Mouse (Mus musculus) liver (tissue): ENCODE measurements at regions not wholly inside any gene's neighbourhood (a gene's known extent, or its start where the extent isn't known, plus 50 kb on each side); places are given as distances from the start of the nearest gene placed in this dataset.
"Not testable (repeated sequence)": the region's sequence is repeated elsewhere in the genome, so short reads cannot be mapped to it uniquely, and the experiment has no call there.

ENCODE experiments used
- DNase-seq: peaks from one replicate; pipeline ENCODE4 v3.0.0-alpha.2; 2020; ENCODE audit warnings: mixed read lengths

DNA sequence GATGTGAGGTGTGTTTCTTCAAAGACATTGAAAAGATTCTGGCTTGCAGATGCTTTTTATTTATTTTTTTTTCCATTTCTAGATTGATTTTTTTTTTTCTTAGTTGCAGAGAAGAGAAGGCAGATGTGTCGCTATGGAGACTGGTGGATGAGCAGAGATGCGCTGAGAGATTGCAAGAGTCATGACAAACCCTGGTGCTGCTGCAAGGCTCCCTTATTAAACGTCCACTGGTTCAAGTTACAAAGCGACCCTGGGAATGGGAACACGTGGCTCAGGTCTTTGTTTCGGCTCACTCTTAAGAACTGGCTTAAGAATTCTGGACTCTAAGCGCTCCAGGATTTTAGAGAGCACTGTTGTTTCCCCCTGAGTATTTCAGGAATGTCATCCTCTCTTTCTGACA is 403.1 kb downstream of the Med10 start:
- DNase-seq = no peak

DNA sequence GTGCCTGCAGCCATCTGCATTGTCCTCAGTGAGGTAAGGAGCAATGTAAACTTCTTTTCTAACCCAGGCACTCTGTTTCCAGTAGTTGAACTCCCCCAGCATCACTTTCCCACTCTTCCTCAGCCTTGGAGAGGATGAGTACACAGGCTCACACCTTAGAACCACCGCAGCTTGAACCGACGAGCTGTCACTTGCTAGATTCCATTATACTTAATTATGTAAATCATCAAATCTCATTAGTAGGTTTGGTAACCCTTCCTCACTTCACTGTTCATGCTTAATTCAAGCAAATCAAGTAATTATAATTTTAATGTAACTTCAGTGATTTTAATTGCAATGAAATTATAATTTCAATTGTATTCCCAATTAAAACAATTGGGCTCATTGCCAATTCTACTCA is 408.0 kb downstream of the Med10 start:
- no peak for DNase-seq

DNA sequence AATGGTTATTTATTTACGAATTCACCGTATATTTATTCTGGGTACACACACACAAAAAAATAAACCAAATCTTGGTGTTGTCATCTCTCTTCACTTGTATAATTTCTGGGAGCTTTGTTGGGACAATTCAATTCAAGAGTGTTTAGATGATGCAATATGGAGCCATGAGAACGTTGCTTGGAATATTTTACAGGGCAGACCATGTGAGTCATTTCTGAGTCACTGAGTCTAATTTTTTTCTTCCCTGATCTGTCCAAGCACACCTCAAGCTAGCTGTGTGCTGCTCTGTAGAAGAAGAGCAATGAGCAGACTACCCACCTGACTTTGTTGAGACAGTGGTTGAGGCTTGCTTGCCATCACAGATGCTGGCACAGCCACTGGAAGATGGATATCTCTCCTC is 410.8 kb downstream of the Med10 start:
- DNase-seq = no peak

DNA sequence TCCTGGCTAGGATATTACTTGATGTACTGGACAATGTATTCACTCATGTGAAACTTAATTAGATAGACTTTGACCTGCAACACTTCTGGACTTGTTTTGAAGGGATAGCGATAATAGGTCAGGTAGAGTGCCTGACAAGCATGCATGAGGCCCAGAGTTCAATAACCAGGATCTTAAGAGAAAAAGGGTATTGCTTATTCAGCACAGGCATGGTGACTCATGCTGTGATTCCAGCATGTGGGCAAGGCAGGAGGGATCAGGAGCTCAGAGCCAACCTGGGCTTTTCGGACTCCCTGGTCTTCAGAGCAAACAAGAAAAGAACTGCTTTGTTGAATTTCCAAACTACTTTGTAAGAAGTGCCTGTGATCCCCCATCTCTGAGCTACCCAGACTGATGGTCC is 411.4 kb downstream of the Med10 start:
- DNase-seq = no peak

DNA sequence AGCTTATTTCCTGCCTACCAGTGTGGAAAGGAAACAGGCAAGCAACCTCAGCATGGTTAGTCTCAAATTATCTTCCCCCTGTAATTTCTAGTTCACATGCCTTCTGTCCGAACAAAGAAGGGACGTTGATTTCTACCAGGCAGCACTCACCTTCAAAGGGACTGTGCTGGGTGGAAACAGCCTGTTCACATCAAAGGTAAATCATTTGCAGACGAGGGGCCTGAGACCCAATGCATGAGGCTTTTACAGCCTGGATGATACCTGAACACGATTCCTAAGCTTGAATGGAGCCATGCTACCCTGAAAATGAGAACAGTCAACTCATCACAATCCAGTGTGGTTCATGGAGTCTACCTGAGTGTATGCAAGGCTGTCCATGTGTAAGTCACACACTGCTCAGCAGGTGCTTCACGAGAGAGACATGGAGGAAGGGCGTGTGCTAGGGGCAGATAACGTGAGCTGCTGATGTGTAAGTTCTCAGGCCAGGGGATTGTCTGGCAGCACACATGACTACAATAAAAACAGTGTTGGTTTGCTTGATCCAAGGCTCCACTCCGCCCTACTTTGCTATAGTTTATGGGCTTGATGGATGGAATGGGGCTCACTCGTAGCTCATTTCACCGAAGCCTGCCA is 411.9 kb downstream of the Med10 start:
- no peak for DNase-seq

DNA sequence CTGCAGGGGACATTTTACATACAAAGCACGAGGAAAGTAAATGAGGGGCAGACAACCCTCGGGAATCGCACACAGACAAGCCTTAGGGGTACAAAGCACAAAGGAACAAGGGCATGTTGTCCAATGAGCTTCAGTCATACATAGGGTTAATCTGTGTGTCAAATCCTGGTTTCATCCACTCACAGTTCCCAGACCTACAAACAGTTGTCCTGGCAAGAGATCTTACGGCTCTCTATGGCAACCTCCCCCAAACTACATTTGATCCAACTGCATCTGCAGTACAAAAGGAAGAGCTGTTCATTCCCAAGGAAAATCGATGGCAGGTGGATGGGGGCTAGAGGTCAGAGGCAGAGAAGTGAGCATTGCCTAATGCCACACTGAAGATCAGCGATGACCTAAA is 413.9 kb downstream of the Med10 start:
- no peak for DNase-seq

DNA sequence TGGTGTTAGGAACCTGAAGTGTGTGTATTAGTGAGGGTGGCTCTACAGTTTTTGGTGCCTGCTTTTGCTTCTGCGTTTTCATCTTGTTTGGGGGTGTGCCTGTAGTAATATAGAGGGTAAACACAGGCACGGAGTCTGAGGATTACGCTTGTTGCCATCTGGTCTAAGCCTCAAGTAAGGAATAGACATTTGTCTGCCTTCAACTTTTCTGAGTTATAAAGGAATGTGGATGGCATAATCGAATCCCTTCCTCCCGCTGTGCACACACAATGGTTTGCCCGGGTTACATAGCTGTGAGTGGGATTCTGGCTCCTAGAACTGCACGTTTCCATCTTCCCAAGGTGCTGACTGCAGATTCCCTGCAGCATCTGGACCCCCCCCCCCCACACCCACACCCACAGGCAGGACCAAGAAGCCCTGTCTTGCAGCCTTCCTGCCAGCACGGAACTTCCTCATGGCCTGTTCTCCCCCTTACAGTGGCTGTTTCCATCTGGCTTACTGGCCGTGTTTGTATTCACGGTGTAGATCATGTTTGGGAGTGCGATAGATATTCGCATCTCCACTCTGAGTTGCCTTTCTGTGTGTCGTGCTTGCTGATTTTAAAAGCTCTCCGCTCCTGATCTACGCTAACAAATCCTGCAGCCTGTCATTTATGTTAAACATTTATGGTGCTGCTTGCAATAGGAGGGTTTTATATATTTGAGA is 415.4 kb downstream of the Med10 start:
- DNase-seq = no peak

DNA sequence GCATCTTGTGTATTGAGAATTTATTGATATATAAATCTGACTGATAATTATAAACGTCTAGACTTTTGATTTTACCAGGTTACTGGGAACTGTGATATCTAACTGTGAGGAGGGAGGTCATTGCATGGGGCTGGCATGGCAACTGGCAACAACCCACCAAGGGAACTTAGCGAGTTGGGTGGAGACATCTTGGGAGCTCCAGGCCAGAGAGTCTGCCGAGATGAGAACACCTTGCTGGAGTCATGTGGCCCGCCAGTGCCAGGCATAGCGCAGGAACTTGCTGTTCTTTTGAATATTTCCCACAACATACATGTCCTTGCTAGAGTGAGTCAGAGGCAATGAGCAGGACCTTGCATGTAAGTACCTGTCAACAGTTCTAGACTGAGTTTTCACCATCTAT is 413.9 kb downstream of the Ice1 start:
- DNase-seq = no peak

DNA sequence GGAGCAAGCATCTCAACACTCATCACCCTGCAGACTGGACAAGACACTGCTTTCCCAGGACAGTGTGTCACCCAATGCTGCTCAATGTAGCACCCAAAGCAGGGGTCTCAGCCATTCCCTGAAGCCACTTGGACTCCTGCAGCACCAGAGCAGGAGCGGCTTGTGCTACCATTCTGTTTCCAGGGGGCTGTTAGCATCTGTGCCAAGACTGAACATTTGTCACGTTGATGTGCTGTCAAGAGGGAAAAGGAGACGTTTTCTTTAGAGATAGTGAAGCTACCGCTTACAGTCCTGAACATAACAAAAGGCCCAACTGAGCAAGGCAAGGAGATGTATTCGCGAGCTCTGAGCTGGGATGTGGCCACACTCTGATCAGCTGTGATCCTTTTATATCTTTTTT is 410.3 kb downstream of the Ice1 start:
- no peak for DNase-seq

DNA sequence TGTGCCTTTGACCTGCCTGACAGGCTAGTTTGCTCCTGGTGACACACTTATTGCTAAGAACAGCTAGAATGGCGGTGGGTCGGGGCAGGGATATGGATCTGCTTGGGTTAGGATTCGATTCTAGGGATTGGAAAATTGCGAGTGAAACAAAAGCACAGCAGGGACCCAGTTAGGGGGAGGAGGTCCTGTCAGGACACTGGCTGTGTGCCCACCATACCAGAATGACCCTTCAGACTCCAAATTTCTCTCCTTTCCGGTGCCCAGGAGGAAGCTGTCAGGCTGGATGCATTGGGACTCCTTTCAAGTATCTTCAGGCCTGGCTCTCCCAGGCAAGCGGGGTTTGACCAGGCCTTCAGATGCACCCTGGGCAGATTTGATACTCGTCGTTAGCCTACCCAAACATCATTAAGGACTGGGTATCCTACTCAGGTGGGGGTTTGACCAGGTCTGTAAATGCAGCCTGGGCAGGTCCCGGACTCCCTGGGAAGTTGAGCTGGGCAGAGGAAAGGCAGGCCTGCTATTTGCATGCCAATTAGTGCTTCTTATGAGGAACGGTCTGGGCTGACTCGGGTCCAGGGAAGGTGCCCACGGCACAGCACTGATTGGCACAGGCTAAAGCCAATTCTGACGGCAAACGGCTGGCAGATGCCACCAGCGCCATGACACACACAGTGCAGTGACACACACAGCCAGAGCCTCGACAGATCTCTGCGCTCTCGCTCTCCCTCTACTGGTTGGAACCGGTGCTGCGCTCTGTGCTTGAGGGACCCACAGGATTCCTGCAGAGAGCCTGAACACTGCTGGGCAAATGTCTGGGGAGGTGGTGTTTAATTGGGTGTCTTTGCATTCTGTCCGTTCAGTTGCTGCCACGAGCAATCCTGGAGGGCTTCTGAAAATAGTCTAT is 403.3 kb downstream of the Ice1 start:
- DNase-seq = peak; percentile 62

DNA sequence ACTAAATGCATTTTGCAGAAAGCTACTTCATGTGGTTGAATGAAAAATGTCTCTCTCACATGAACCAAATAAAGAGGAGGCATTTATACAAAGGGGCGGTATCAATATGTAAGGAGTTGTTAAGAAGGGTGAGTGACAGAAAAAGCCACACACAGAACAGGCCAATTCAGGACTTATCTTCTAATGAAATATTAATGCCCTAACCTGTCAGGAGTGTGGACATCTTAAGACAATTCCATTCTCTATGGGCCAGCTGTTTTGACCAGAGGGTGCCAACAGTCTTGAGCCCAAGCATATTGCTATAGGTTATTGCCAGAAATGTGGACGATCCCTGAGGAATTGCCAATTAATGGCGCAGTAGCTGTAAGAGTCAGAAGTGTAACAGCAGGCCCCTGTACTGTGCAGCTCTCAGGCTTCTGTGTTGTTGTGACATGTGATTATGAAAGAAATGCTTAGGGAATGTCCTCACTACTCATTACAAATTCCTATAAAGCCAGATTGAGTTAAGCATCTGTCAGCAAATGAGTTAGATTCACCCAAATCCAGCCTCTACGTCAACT is 393.8 kb downstream of the Ice1 start:
- no peak for DNase-seq

DNA sequence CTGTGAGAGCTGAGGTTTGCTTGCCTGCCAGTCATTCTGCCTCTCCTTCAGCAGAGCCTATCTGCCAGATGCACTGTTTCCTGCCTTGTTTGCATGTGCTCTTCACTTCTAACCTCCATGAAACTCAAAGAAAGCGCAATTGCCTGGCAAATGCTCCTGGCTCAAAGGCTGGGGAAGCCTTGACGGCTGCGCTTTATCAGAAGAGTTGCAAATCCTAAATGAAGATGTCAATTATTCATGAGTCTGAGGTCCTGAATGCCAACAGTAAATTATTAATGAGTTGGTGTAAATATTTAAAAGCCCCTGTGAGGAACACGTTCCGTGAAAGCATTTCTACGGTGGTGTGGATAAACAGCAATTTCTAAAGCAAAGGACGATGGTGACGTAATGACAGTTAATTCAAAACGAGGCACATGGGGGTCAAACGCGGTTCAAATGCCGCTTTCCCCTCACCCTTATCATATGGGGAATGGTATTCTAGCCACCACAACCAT is 377.4 kb downstream of the Ice1 start:
- no peak for DNase-seq

DNA sequence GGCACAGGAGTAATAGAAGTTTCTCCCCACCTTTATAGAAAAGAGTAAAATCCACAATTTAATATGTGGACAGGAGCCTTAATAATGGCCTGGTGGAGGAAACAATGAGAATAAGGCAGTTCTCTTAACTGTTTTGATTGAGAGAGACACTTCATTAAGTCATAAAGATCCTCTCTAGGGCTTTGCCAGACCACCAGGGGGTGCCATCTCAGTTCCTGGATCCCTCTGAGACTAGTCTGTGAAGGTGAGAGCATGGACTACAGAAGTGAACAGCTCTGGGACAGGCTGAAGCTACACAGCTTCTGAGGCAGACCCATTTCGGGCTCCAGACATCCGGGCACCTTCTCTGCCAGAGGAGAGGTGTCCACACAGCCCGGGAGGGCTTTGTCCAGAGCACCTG is 373.8 kb downstream of the Ice1 start:
- DNase-seq = no peak

DNA sequence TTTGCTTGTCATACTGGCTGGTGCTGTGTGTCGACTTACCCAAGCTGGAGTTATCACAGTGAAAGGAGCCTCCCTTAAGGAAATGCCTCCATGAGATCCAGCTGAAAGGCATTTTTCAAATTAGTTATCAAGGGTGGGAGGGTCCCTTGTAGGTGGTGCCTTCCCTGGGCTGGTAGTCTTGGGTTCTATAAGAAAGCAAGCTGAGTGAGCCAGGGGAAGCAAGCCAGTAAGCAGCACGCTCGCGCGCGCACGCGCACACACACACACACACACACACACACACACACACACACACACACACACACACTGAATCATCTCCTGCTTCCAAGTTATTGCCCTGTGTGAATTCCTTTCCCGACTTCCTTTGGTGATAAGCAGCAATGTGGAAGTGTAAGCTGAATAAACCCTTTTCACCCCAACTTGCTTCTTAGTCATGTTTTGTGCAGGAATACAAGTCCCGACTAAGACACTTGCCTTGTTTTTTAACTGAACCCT is 360.5 kb downstream of the Ice1 start:
- not testable (repeated sequence) for DNase-seq

DNA sequence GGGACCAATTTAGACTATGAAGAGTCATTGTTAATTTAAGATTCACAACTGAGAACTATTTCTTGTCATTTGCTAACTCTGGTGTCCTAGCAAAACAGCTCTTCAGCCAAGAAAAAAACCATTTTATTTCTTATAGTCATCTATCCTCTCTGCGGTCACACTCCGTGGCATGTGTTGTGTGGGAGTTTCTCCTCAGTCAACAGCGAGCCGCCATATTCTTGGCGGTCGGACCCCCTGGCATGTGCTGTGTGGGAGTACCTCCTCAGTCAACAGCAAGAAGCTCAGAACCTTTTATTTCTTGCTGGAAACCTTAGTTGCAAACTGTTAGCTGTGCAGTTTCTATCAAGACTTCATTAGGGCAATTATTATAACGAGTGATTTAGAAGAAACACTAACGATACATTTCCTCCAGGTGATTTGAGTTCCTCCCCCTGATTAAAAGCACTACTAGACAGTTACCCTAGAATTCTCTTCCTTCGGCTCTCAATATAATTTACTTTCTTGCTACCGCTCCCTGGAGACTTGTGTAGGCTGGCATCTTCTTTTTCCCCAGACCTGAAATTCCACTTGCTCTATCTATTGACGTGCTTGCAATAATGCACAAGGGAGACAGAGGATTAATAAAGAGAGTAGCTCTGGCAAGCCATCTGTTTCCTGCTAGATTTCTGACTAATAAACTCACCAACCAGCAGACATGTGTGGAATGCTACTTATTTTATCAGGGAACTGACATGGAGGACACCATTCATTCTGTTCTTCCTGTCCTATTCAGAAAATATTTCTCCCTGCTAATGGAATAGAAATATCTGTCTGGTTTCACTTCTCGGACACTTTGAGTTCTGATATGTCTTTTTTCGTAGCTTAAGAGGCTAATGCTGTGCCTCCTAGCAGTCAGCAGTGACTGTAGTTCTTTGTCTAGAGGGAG is 359.5 kb downstream of the Ice1 start:
- DNase-seq = no peak

DNA sequence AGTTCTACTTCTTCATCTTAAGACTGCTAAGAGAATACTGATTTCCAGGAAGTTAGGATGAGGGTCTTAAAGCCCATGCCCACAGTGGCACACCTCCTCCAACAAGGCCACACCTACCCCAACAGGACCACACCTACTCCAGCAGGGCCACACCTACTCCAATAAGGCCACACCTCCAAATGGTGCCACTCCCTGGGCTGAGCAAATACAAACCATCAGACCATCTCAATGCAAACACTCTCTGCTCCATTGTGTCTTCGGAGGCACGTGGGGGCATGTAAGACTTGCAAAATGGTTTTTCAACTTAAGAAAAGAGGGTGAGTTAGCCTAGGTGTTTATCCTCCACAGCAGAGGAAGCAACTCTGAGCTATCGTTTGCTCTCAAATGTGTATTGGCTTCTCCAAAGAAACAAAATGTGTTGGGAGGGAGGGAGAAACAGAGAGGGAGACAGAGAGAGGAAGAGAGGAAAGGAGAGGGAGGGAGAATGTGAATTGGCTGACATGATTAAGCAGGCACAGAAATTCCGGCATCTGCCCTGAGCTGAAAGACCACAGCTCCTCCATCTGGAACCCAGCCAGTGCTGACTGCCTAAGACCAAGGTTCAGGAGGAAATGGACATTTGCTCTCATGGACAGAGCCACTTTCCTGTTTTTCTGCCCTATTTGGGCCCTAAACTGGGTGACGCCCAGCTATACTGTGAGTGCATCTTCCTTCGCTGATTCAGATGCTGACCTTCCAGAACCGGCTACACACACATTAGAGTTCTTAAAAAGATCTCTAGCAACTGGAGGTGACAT is 356.2 kb downstream of the Ice1 start:
- DNase-seq = peak; percentile 30

DNA sequence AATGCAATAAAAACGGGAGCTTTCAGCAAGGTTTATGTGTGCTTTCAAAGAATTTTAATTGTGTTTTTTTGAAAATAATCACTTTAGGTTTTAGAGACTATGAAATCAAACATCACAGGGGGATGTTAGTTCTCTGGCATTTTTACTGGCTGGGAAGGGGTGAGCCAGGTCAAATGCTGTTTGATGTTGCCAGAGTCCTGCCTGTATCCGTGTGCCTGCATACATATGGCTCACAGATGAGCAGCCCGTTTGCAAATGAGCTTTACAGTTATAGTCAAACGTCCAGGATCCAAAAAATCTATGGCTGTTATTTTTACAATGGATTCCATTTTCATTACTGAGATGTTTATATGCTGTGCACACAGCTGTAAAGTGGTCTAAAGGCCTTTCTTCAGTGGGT is 354.7 kb downstream of the Ice1 start:
- no peak for DNase-seq

DNA sequence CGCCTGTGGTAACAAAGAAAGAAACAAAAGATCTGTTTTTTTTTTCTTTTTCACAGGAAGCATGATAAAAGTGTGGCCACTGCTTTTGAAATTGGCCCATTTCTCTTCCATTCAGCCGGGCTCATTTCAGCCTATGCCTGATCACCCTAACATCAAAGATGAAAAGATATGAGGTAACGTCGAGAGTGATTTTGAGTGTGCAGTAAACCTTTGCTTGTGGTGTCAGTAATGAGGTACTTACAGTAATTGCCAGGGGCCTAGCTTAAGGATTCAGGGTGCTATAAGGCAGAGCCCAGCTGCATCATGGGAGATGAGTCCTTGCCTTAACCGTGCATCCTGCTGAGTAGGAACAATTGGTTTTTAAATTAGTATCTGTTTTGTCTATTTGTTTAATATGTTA is 354.2 kb downstream of the Ice1 start:
- DNase-seq = no peak

DNA sequence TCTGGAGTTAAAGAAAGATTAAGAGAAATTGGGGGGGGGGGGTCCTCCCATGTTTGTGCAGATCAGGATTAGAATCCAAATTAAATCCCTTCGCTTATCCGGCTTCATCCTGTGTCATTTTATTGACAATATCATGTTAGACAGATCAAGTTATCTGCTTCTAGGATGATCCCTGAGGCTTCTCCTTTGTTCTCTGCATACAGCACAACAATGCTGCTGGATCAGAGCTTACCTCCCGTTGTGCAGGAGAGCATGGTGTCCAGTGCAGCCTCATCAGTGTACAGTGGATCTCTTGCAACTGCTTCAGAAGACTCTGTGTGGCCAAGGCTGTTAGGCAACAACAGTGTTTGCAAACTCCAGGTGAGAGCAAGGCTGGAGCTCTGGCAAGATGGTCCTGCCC is 344.7 kb downstream of the Ice1 start:
- DNase-seq = no peak

DNA sequence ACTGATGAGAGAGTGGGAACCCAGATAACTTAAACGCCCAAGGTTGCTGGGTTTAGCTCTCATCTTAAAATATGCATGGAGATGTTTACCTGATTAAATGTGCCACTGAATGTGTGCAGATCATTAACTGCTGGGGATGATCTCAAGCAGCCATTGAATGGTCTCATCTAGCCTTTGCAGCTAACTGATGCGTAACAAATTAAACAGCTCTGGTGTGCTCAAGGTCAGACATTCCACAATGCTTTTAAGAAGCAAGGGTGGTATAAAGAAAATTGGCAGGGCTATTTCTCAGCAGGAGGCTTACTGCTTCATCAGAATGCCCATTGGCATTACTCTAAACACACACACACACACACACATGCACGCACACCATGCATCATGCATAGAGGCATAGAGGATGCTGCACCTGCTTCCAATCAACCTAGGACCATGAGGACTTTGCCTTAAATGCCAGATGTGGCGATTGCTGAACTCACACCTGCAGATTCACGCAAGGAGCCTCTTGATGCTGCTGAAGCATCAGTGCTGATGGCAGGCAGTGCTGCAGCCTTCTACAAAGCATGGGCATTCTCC is 333.4 kb downstream of the Ice1 start:
- DNase-seq = no peak

DNA sequence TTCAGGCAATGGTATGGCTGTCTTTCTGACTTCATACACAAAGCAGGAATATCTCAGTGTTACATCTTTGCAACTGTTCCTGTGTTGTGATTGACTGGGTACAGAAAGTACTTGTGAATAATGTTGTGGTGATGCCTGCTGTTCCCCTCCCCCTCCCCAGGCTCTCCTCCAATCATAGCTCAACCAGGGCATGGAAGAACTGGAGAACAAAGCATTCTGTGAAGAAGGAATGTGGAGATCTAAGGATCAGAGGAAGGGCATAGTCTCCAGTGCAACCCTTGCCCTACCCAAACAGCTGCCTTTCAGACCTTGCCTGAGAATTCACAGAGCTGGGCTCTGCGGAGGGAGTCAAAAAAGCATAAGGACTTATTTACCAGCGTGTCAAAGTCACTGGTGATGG is 326.9 kb downstream of the Ice1 start:
- DNase-seq = no peak
